Mouse (Mus musculus): ENCODE measurements at regions not wholly inside any gene's neighbourhood (a gene's known extent, or its start where the extent isn't known, plus 50 kb on each side); places are given as distances from the start of the nearest gene placed in this dataset.

DNA sequence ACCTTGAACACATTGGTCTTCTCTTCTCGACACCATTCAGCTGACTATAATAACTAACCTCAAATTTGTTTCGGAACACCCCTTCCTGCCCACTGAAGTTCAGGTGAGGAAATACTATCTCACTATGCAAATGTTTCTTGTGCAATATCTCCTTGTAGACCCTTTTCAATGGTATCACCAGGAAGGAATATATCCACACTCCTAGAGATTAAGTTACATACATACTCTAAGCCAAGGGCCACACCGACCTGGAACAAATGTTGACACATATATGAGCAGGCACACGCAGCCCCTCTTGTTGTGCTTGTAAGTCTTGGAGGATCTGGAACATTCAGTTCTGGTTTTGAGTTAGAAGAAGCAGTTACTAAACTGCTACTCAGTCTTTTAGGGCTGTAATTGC, 303.7 kb downstream of the Tpbg start:
- no peak for TF ChIP-seq EP300 (IDR thresholded peaks at IDR 0.05; ENCODE audit: insufficient read depth, low read depth, low read length)
- TF ChIP-seq CTCF (IDR thresholded peaks at IDR 0.05; ENCODE audit: low read depth, low read length): no peak
- TF ChIP-seq POLR2A (IDR thresholded peaks at IDR 0.05; ENCODE audit: insufficient read depth, low read length): no peak
